Mouse (Mus musculus): ENCODE data around the gene Fam149b. TPM values are rescaled to one million over a fixed set of nuclear protein-coding genes. Genes with fewer than 3 reads are reported as not detected.

Gene Fam149b
- polyA plus RNA-seq, 1 experiment from 2014 or later: 13.5 TPM

DNA sequence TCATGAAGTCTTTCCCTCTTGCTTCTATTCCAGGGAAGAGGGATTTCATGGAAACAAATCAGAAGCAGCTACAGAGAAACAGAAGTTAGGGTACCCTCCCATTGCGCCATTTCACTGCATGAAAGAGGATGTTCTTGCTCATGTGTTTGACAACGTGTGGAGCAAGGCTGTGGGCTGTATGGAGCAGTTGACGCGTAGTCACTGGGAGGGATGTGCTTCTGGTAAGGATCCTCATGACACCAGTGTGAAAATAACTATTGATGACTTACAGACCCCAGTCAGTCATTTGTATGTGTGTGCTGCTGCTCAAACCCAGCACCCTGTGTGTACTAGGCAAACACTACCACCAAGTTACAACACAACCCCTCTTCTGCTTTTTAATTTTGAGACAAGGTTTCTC lies 15.3 kb downstream of the Fam149b start:
- no peak for ATAC-seq (ENCODE audit: low FRiP score, low TSS enrichment)
- no peaks in the 10 kb centered on the region for H3K4me1 ChIP-seq (replicated peaks; ENCODE audit: control insufficient read depth, insufficient read depth)
- DNase-seq (ENCODE audit: low spot score): no peak

DNA sequence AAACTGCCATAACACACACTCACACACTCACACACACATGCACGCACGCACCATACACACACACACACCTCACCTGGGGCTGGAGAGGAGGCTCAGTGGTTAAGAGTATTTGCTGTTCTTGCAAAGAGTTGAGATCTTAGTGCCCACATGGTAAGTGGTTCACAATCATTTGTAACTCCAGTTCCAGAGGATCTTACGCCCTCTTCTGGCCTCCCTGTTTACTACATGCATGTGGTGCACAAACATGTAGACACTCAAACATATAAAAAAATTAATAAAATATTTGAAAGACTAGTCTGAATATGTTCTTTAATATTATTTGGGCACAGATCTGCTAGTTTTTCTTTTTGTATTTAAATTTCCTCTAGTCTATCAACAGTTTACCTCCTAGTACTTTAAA lies 20.3 kb downstream of the Fam149b start:
- no peak overlapping the region for H3K4me3 ChIP-seq (ENCODE audit: low read depth, low read length)
- no peaks in the 10 kb centered on the region for H3K27me3 ChIP-seq (ENCODE audit: control insufficient read depth, insufficient read depth, low read length)
- H3K4me1 ChIP-seq (replicated peaks; ENCODE audit: control insufficient read depth, insufficient read depth): no peaks in the 10 kb centered on the region
- H3K36me3 ChIP-seq (ENCODE audit: control insufficient read depth, insufficient read depth, low read length): peaks cover 10% of the 10 kb centered on the region; the same call in 1 of the 2 replicates
- ATAC-seq (ENCODE audit: low FRiP score, low TSS enrichment) (no peak), DNase-seq (ENCODE audit: low spot score) (no peak)
- 95% methylated on average over 3 of the region's 3 CpGs for WGBS
- no peak overlapping the region for H3K4me2 ChIP-seq (replicated peaks; ENCODE audit: low read depth)
- peak; percentile 36 for TF ChIP-seq CTCF (IDR thresholded peaks at IDR 0.05; ENCODE audit: low read depth)
- no peak for TF ChIP-seq EP300 (optimal IDR thresholded peaks at IDR 0.05)
- H3K9ac ChIP-seq (ENCODE audit: low read length): no peak overlapping the region
- no peak overlapping the region for H3K27ac ChIP-seq (replicated peaks)
- no peaks in the 10 kb centered on the region for H3K9me3 ChIP-seq (ENCODE audit: control insufficient read depth, low read length)

More for the DNA sequence above, 15.3 kb downstream of the Fam149b start:
- no peak overlapping the region for H3K4me2 ChIP-seq (replicated peaks; ENCODE audit: low read depth)
- TF ChIP-seq CTCF (IDR thresholded peaks at IDR 0.05; ENCODE audit: low read depth) (no peak), EP300 (optimal IDR thresholded peaks at IDR 0.05) (no peak)
- H3K27ac ChIP-seq (replicated peaks): no peak overlapping the region
- H3K9ac ChIP-seq (ENCODE audit: low read length): no peak overlapping the region
- no peaks in the 10 kb centered on the region for H3K27me3 ChIP-seq (ENCODE audit: control insufficient read depth, insufficient read depth, low read length)
- H3K4me3 ChIP-seq (ENCODE audit: low read depth, low read length): no peak overlapping the region
- peaks cover 26% of the 10 kb centered on the region for H3K36me3 ChIP-seq (ENCODE audit: control insufficient read depth, insufficient read depth, low read length)
- 92% methylated on average over 4 of the region's 4 CpGs for WGBS
- no peaks in the 10 kb centered on the region for H3K9me3 ChIP-seq (ENCODE audit: control insufficient read depth, low read length)

DNA sequence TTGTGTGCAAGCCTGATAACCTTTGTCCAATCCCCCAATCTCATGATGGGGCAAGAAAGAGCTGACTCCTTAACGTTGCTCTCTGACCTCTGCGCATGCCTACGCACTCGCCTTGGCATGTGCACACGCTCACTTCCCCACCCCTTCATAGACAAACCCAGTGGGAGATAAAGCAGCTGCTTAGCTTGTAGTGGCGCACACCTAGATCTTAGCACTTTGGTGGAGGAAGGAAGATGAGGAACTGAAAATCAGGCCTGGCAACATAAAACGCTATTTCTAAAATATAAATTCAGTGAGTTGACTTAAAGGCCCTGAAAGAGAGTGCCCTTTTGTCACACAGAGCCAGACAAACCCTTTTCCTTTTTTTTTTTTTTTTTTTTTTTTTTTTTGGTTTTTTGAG lies 22.8 kb downstream of the Fam149b start:
- H3K4me2 ChIP-seq (replicated peaks; ENCODE audit: low read depth): no peak overlapping the region
- H3K4me1 ChIP-seq (replicated peaks; ENCODE audit: control insufficient read depth, insufficient read depth): no peaks in the 10 kb centered on the region
- ATAC-seq (ENCODE audit: low FRiP score, low TSS enrichment) (no peak), DNase-seq (ENCODE audit: low spot score) (no peak)
- no peak for TF ChIP-seq CTCF (IDR thresholded peaks at IDR 0.05; ENCODE audit: low read depth)
- no peak for TF ChIP-seq EP300 (optimal IDR thresholded peaks at IDR 0.05)
- no peaks in the 10 kb centered on the region for H3K27me3 ChIP-seq (ENCODE audit: control insufficient read depth, insufficient read depth, low read length)
- 68% methylated on average over 7 of the region's 7 CpGs for WGBS
- no peak overlapping the region for H3K27ac ChIP-seq (replicated peaks)
- peaks cover 5% of the 10 kb centered on the region; the same call in 1 of the 2 replicates for H3K36me3 ChIP-seq (ENCODE audit: control insufficient read depth, insufficient read depth, low read length)
- no peaks in the 10 kb centered on the region for H3K9me3 ChIP-seq (ENCODE audit: control insufficient read depth, low read length)
- no peak overlapping the region for H3K4me3 ChIP-seq (ENCODE audit: low read depth, low read length)
- no peak overlapping the region for H3K9ac ChIP-seq (ENCODE audit: low read length)

DNA sequence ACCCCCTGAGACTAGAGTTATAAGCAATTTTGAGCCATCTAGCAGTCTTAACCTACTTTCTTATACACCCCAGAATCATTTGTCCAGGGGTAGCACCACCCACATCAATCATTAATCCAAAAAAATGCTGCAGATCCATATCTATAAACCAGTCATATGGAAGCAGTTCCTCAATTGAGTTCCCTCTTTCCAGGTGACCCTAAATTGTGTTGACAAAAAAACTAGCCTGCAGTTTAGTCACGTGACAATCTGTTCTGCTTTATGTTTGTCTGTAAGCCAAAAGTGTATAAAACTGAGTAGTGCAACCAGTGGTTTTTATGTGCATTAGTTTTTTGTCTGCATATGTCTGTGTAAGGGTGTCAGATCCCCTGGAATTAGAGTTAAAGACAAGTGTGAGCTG lies 23.9 kb downstream of the Fam149b start:
- Histone ChIP-seq H3K27me3 (ENCODE audit: control insufficient read depth, insufficient read depth, low read length) (no peaks in the 10 kb centered on the region), H3K4me3 (ENCODE audit: low read depth, low read length) (no peak overlapping the region), H3K27ac (replicated peaks) (no peak overlapping the region), H3K9me3 (ENCODE audit: control insufficient read depth, low read length) (no peaks in the 10 kb centered on the region), H3K36me3 (ENCODE audit: control insufficient read depth, insufficient read depth, low read length) (peaks cover 9% of the 10 kb centered on the region), H3K4me1 (replicated peaks; ENCODE audit: control insufficient read depth, insufficient read depth) (no peaks in the 10 kb centered on the region), H3K9ac (ENCODE audit: low read length) (no peak overlapping the region), H3K4me2 (replicated peaks; ENCODE audit: low read depth) (no peak overlapping the region)
- 79% methylated on average over 1 of the region's 1 CpGs for WGBS
- no peak for DNase-seq (ENCODE audit: low spot score)
- ATAC-seq (ENCODE audit: low FRiP score, low TSS enrichment): no peak
- TF ChIP-seq EP300 (optimal IDR thresholded peaks at IDR 0.05) (no peak), CTCF (IDR thresholded peaks at IDR 0.05; ENCODE audit: low read depth) (no peak)

- no peak overlapping the region for H3K9ac ChIP-seq (ENCODE audit: low read length)
- H3K36me3 ChIP-seq (ENCODE audit: control insufficient read depth, insufficient read depth, low read length): peaks cover 6% of the 10 kb centered on the region
- H3K27me3 ChIP-seq (ENCODE audit: control insufficient read depth, insufficient read depth, low read length): no peaks in the 10 kb centered on the region
- no peak for DNase-seq (ENCODE audit: low spot score)
- H3K4me3 ChIP-seq (ENCODE audit: low read depth, low read length): no peak overlapping the region
- H3K9me3 ChIP-seq (ENCODE audit: control insufficient read depth, low read length): no peaks in the 10 kb centered on the region
- ATAC-seq (ENCODE audit: low FRiP score, low TSS enrichment): 0 out of 2 replicates have a peak, but pooled peaks have one; percentile 3
- TF ChIP-seq CTCF (IDR thresholded peaks at IDR 0.05; ENCODE audit: low read depth) (no peak), EP300 (optimal IDR thresholded peaks at IDR 0.05) (no peak)
- no peaks in the 10 kb centered on the region for H3K4me1 ChIP-seq (replicated peaks; ENCODE audit: control insufficient read depth, insufficient read depth)
- no peak overlapping the region for H3K27ac ChIP-seq (replicated peaks)
- no peak overlapping the region for H3K4me2 ChIP-seq (replicated peaks; ENCODE audit: low read depth)
- WGBS: 56% methylated on average over 4 of the region's 4 CpGs
These were observed 29.2 kb downstream of the Fam149b start for GRCm38 (mm10) chr14:20377112-20377521.

DNA sequence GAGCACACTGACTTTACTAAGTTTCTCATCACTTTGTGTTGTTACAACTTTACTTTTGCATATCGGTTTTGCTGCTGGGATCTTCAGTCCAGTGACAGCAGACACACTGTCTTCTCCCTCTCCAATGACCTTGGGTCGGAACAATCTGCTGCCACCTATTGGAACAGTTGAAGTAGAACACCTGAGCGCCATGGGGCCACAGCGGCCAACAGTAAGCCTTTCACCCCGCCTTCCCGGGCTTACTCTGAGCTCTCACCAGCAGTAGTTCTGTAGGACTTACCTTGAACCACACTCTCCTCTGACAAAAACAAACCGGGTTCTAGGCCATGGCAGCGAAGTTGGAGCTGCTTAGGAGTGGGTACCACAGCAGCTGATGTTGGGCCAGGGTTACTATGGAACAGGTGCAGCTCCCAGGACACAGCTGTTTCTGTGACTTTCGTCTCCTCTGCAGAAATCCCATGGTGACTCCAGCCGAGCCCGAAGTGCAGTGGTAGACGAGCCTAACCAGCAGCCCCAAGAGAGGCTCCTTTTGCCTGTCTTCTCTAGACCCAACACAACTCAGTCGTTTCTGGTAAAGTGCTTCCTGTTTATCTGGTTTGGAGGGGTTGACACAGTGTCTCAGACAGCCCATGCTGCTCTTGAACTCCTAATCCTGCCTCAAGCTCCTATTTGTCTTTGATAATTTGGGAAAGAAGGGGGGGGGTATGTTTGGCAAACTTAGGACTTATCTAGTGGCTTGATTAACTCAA lies 30.5 kb downstream of the Fam149b start:
- H3K4me2 ChIP-seq (replicated peaks; ENCODE audit: low read depth): no peak overlapping the region
- H3K4me1 ChIP-seq (replicated peaks; ENCODE audit: control insufficient read depth, insufficient read depth): no peaks in the 10 kb centered on the region
- TF ChIP-seq EP300 (optimal IDR thresholded peaks at IDR 0.05) (no peak), CTCF (IDR thresholded peaks at IDR 0.05; ENCODE audit: low read depth) (peak; percentile 79)
- H3K9ac ChIP-seq (ENCODE audit: low read length): no peak overlapping the region
- H3K27ac ChIP-seq (replicated peaks): no peak overlapping the region
- H3K27me3 ChIP-seq (ENCODE audit: control insufficient read depth, insufficient read depth, low read length): no peaks in the 10 kb centered on the region
- H3K36me3 ChIP-seq (ENCODE audit: control insufficient read depth, insufficient read depth, low read length): peaks cover 6% of the 10 kb centered on the region; the same call in 1 of the 2 replicates
- no peaks in the 10 kb centered on the region for H3K9me3 ChIP-seq (ENCODE audit: control insufficient read depth, low read length)
- 37% methylated on average over 13 of the region's 13 CpGs for WGBS
- peak; percentile 92 for ATAC-seq (ENCODE audit: low FRiP score, low TSS enrichment)
- no peak overlapping the region for H3K4me3 ChIP-seq (ENCODE audit: low read depth, low read length)
- DNase-seq (ENCODE audit: low spot score): peak; percentile 71
